Mouse (Mus musculus) c-Kit-positive CD71-positive TER-119-positive erythroid progenitor cells, embryonic 14.5 days (primary cell): ENCODE data around the gene Adcyap1.

Experiments
- DNase-seq: peaks from one replicate; pipeline ENCODE4 v3.0.0-alpha.2; 2013; ENCODE audit warnings: low spot score

Adcyap1 gene

GRCm38 (mm10) chr17:93198717-93199116 is at the start of gene Adcyap1:
Adcyap1 (plus strand) TSS chr17:93199017.
- DNase-seq: no peak

- peak; percentile 29 for DNase-seq
Measured at GRCm38 (mm10) chr17:93158280-93158851, 40.5 kb upstream of the Adcyap1 start.

- DNase-seq: no peak
Measured at GRCm38 (mm10) chr17:93169572-93169971, 29.2 kb upstream of the Adcyap1 start.

GRCm38 (mm10) chr17:93196846-93197245 is 2.0 kb upstream of the Adcyap1 start:
- no peak for DNase-seq

GRCm38 (mm10) chr17:93198213-93198612 is 604 bp upstream of the Adcyap1 start:
- DNase-seq: no peak

GRCm38 (mm10) chr17:93199218-93199617 is 401 bp downstream of the Adcyap1 start:
- no peak for DNase-seq

GRCm38 (mm10) chr17:93199747-93200146 is 930 bp downstream of the Adcyap1 start:
- no peak for DNase-seq

GRCm38 (mm10) chr17:93200386-93201264 is 1.8 kb downstream of the Adcyap1 start:
- DNase-seq: no peak

- DNase-seq: no peak
Measured at GRCm38 (mm10) chr17:93201265-93201925, 2.6 kb downstream of the Adcyap1 start.

GRCm38 (mm10) chr17:93202165-93203075 is 3.6 kb downstream of the Adcyap1 start:
- DNase-seq: no peak

GRCm38 (mm10) chr17:93203076-93204031 is 4.5 kb downstream of the Adcyap1 start:
- no peak for DNase-seq

GRCm38 (mm10) chr17:93217785-93218184 is 19.0 kb downstream of the Adcyap1 start:
- no peak for DNase-seq

GRCm38 (mm10) chr17:93218640-93219039 is 19.8 kb downstream of the Adcyap1 start:
- no peak for DNase-seq

GRCm38 (mm10) chr17:93237355-93237754 is 38.5 kb downstream of the Adcyap1 start:
- no peak for DNase-seq
